Mouse (Mus musculus) cerebellum, adult 2 months (tissue): ENCODE data around the gene Nmb.
"Not testable (repeated sequence)": the region's sequence is repeated elsewhere in the genome, so short reads cannot be mapped to it uniquely, and the experiment has no call there.

ENCODE experiments used
- CTCF ChIP-seq: fragments of 200-500 bp; IDR thresholded peaks from 2 replicates; pipeline ENCODE4 v1.5.1; 2011; ENCODE audit warnings: low read depth, mild to moderate bottlenecking, control low read depth, low read length, moderate library complexity, borderline replicate concordance; ENCODE audit not compliant: insufficient read depth
- POLR2A ChIP-seq: fragments of 200-500 bp; IDR thresholded peaks from 2 replicates; pipeline ENCODE4 v1.6.1; 2011; ENCODE audit warnings: low read length, control low read depth, borderline replicate concordance; ENCODE audit not compliant: insufficient read depth

DNA sequence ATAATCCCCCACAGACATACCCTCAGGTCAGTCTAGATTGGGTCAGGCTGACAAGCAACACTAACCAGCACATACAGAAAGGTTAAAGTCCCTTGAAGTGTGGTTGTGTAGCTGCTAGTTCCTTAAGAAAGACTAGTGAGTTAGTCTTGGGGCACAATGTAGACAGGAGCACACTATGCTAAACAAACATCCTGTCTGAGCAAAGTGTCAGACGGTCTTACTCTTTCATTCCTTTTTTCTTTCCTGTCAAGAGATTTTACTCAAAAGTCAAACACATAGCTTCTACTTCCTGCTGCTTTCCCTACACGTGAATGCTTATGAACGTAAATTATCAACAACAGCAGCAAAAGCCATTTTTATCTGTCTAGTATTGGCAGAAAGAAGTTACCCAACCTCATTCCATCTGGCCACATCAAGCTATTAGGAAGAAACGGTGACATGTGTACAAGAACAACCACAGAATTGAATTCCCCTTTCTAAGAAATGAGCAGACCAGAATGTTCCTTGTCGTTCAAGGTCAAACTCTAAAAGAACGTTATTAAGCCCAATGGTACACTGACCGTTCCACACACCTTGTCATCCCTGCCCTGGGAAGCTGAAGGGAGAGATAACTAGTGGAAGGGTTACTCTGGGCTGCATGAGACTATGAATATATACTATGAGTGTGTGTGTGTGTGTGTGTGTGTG, 31.9 kb upstream of the Nmb start:
- not testable (repeated sequence) for TF ChIP-seq CTCF, POLR2A
